Comparison of ENCODE assay signal across 13 mouse cellular contexts in genomic region chr9:70174291-70174848, GRCm38 (mm10). TPM values are rescaled to one million over a fixed set of nuclear protein-coding genes. Genes with fewer than 3 reads are reported as not detected.
DNase-seq lines count a peak whose midpoint lies in the region; ATAC-seq and TF ChIP-seq lines count a peak whose summit lies in the region.
"Had no signal": no experiment of that assay in that cellular context is flagged by ENCODE, and none has a peak within 500 bp of the region (broad histone marks: within the 10 kb centered on the region; RNA-seq: fewer than 3 reads in every experiment).

No protein-coding gene starts in this region.

- no peaks in the 10 kb centered on the region for H3K9me3 ChIP-seq in forebrain, embryonic 12.5 days
- no peaks in the 10 kb centered on the region for H3K9me3 ChIP-seq in hindbrain, embryonic 16.5 days (ENCODE audit: control insufficient read depth, low read length)
- H3K9me3 ChIP-seq in stomach, postnatal 0 days (ENCODE audit: control insufficient read depth, low read length): no peaks in the 10 kb centered on the region
- H3K9me3 ChIP-seq: heart, embryonic 10.5 days; kidney, embryonic 15.5 days; stomach, embryonic 15.5 days had no signal

- 22% methylated on average over 4 of the region's 4 CpGs for WGBS in forebrain, embryonic 12.5 days
- 29% methylated on average over 4 of the region's 4 CpGs for WGBS in hindbrain, embryonic 16.5 days
- 66% methylated on average over 4 of the region's 4 CpGs for WGBS in stomach, postnatal 0 days

- TF ChIP-seq CTCF in stomach, postnatal 0 days (IDR thresholded peaks at IDR 0.05; ENCODE audit: low read depth): no peak

- TF ChIP-seq EP300 in stomach, postnatal 0 days (optimal IDR thresholded peaks at IDR 0.05): no peak

- H3K4me2 ChIP-seq in forebrain, embryonic 12.5 days: peak overlapping the region; percentile 19; the same call in 1 of the 2 replicates
- no peak overlapping the region for H3K4me2 ChIP-seq in hindbrain, embryonic 16.5 days (ENCODE audit: low read length)
- H3K4me2 ChIP-seq in stomach, postnatal 0 days (replicated peaks; ENCODE audit: low read depth): no peak overlapping the region
- H3K4me2 ChIP-seq: kidney, embryonic 15.5 days; stomach, embryonic 15.5 days had no signal

- no peaks in the 10 kb centered on the region for H3K27me3 ChIP-seq in forebrain, embryonic 12.5 days
- no peaks in the 10 kb centered on the region for H3K27me3 ChIP-seq in hindbrain, embryonic 16.5 days (replicated peaks; ENCODE audit: control insufficient read depth, insufficient read depth, low read length)
- no peaks in the 10 kb centered on the region for H3K27me3 ChIP-seq in stomach, postnatal 0 days (ENCODE audit: control insufficient read depth, insufficient read depth, low read length)
- H3K27me3 ChIP-seq: kidney, embryonic 15.5 days; stomach, embryonic 15.5 days had no signal

- no peak overlapping the region for H3K9ac ChIP-seq in forebrain, embryonic 12.5 days
- no peak overlapping the region for H3K9ac ChIP-seq in hindbrain, embryonic 16.5 days (ENCODE audit: low read depth, low read length)
- H3K9ac ChIP-seq in stomach, postnatal 0 days (ENCODE audit: low read length): no peak overlapping the region
- H3K9ac ChIP-seq: kidney, embryonic 15.5 days; stomach, embryonic 15.5 days had no signal

- peak; percentile 60 for ATAC-seq in forebrain, embryonic 12.5 days (ENCODE audit: low FRiP score)
- ATAC-seq in hindbrain, embryonic 16.5 days: 0 out of 2 replicates have a peak, but pooled peaks have one; percentile 24
- ATAC-seq in stomach, postnatal 0 days (ENCODE audit: low FRiP score, low TSS enrichment): no peak

- peaks cover 19% of the 10 kb centered on the region for H3K4me1 ChIP-seq in forebrain, embryonic 12.5 days
- peaks cover 8% of the 10 kb centered on the region for H3K4me1 ChIP-seq in hindbrain, embryonic 16.5 days (ENCODE audit: control insufficient read depth, insufficient read depth, low read depth, low read length)
- H3K4me1 ChIP-seq in stomach, postnatal 0 days (replicated peaks; ENCODE audit: control insufficient read depth, insufficient read depth): no peaks in the 10 kb centered on the region
- H3K4me1 ChIP-seq: heart, embryonic 10.5 days; stomach, embryonic 15.5 days had no signal

- no peaks in the 10 kb centered on the region for H3K36me3 ChIP-seq in forebrain, embryonic 12.5 days (replicated peaks)
- no peaks in the 10 kb centered on the region for H3K36me3 ChIP-seq in hindbrain, embryonic 16.5 days (ENCODE audit: control insufficient read depth, insufficient read depth, low read length)
- no peaks in the 10 kb centered on the region for H3K36me3 ChIP-seq in stomach, postnatal 0 days (ENCODE audit: control insufficient read depth, insufficient read depth, low read length)
- H3K36me3 ChIP-seq: heart, embryonic 10.5 days; kidney, embryonic 15.5 days; stomach, embryonic 15.5 days had no signal

- peak overlapping the region; percentile 85 for H3K27ac ChIP-seq in forebrain, embryonic 12.5 days
- H3K27ac ChIP-seq in hindbrain, embryonic 16.5 days (ENCODE audit: low read depth, low read length): peak overlapping the region; percentile 30; the same call in 1 of the 2 replicates
- H3K27ac ChIP-seq in stomach, postnatal 0 days (replicated peaks): 0 out of 2 replicates have a peak overlapping the region, but pooled peaks have one; percentile 13
- H3K27ac ChIP-seq: heart, embryonic 10.5 days; kidney, embryonic 15.5 days; stomach, embryonic 15.5 days had no signal

- peak; percentile 29 for DNase-seq in thymus, postnatal 0 days (ENCODE audit: low spot score)
- DNase-seq in thymus, postnatal 25 days: no peak
- DNase-seq in stomach, postnatal 0 days (ENCODE audit: low spot score): no peak
- no peak for DNase-seq in right cerebral cortex, postnatal 25 days
- DNase-seq in layer of hippocampus, adult 11-12 months (ENCODE audit: low spot score): no peak
- DNase-seq: adrenal gland, postnatal 14 days had no signal

- no peak overlapping the region for H3K4me3 ChIP-seq in forebrain, embryonic 12.5 days (replicated peaks)
- H3K4me3 ChIP-seq in hindbrain, embryonic 16.5 days (ENCODE audit: low read length): no peak overlapping the region
- H3K4me3 ChIP-seq in stomach, postnatal 0 days (ENCODE audit: low read depth, low read length): no peak overlapping the region
- H3K4me3 ChIP-seq: erythroblast, embryonic 14.5 days; heart, embryonic 10.5 days; kidney, embryonic 15.5 days; megakaryocyte, embryonic 14.5 days; stomach, embryonic 15.5 days had no signal

RNA-seq across cellular contexts. Expression of gene Fam81a, which starts 32.0 kb away (rescaled TPM):
- polyA plus RNA-seq in thymus, postnatal 0 days (2015; fragmentation: Nextera tagmentation; extraction: Ambion mirVana): 0.32 and 0.33 TPM in 2 replicates
- polyA plus RNA-seq in forebrain, embryonic 12.5 days (2016; fragmentation: Nextera tagmentation; extraction: Ambion mirVana): 4.9 and 5.7 TPM in 2 replicates
- polyA plus RNA-seq in hindbrain, embryonic 16.5 days (2015; fragmentation: Nextera tagmentation; extraction: Ambion mirVana): 13.6 and 16.3 TPM in 2 replicates
- 2.9 and 3.0 TPM in 2 replicates for polyA plus RNA-seq in stomach, postnatal 0 days (2015; fragmentation: Nextera tagmentation; extraction: Ambion mirVana)
- polyA plus RNA-seq: erythroblast, embryonic 14.5 days had no signal

RNA-seq across cellular contexts. Expression of gene Myo1e, which starts 32.8 kb away (rescaled TPM):
- polyA plus RNA-seq in thymus, postnatal 0 days (2015; fragmentation: Nextera tagmentation; extraction: Ambion mirVana): 5.5 and 6.1 TPM in 2 replicates
- 10.3 and 11.3 TPM in 2 replicates for polyA plus RNA-seq in forebrain, embryonic 12.5 days (2016; fragmentation: Nextera tagmentation; extraction: Ambion mirVana)
- 7.5 and 10.9 TPM in 2 replicates for polyA plus RNA-seq in hindbrain, embryonic 16.5 days (2015; fragmentation: Nextera tagmentation; extraction: Ambion mirVana)
- 15.3 and 15.7 TPM in 2 replicates for polyA plus RNA-seq in stomach, postnatal 0 days (2015; fragmentation: Nextera tagmentation; extraction: Ambion mirVana)

Comparison
In these comparisons a context has a peak if more than half of its experiments do, and no peak if none do; other contexts are left out.
1. H3K27ac ChIP-seq: peak in every context shown above with its lines; median percentile 85 in forebrain, embryonic 12.5 days; 30 in hindbrain, embryonic 16.5 days; 13 in stomach, postnatal 0 days.